Mouse (Mus musculus) spleen, adult 2 months (tissue): ENCODE results near the gene Odc1.

ENCODE experiments used
- CTCF ChIP-seq: fragments of 200-500 bp; IDR thresholded peaks from 2 replicates; pipeline ENCODE4 v1.5.1; 2011; ENCODE audit warnings: mild to moderate bottlenecking, inconsistent platforms; ENCODE audit not compliant: insufficient read depth, insufficient read length, insufficient replicate concordance; ENCODE audit errors: extremely low read depth
- POLR2A ChIP-seq: fragments of 200-500 bp; IDR thresholded peaks from 2 replicates; pipeline ENCODE4 v1.6.1; 2011; ENCODE audit warnings: low read depth, low read length, inconsistent platforms

GRCm38 (mm10) chr12:17495858-17496451 is 48.6 kb upstream of the Odc1 start:
- TF ChIP-seq CTCF (no peak), POLR2A (no peak)
